In genomic region chr16:30600431-30601045, GRCm38 (mm10) we compare ENCODE assay signal across 9 mouse cellular contexts. TPM values are rescaled to one million over a fixed set of nuclear protein-coding genes. Genes with fewer than 3 reads are reported as not detected.
DNase-seq lines count a peak whose midpoint lies in the region; ATAC-seq and TF ChIP-seq lines count a peak whose summit lies in the region.
"Had no signal": no experiment of that assay in that cellular context is flagged by ENCODE, and none has a peak within 500 bp of the region (broad histone marks: within the 10 kb centered on the region; RNA-seq: fewer than 3 reads in every experiment).

No protein-coding gene starts in this region.

- H3K4me2 ChIP-seq in forebrain, embryonic 14.5 days (ENCODE audit: low read length), result peak overlapping the region; percentile 93

- peaks cover 23% of the 10 kb centered on the region for H3K27me3 ChIP-seq in forebrain, embryonic 14.5 days (replicated peaks; ENCODE audit: control insufficient read depth, insufficient read depth, low read length)

- peaks cover 15 to 36% of the 10 kb centered on the region in 2 experiments; a peak in 3 of 4 replicates for H3K4me1 ChIP-seq in ES-E14 (ENCODE audit: control insufficient read depth in 2 of 2, insufficient read depth in 2 of 2, low read length in 2 of 2, poor library complexity in 1 of 2)
- H3K4me1 ChIP-seq in brown adipose tissue, adult 24 weeks (ENCODE audit: control insufficient read depth, insufficient read depth, insufficient read length, low read length), result peaks cover 12% of the 10 kb centered on the region; the same call in 1 of the 2 replicates
- H3K4me1 ChIP-seq in forebrain, embryonic 14.5 days (ENCODE audit: control insufficient read depth, insufficient read depth, low read length), result peaks cover 16% of the 10 kb centered on the region

- no peak overlapping the region for H3K27ac ChIP-seq in ES-E14 (ENCODE audit: insufficient read depth, low read depth, low read length, poor library complexity, severe bottlenecking)
- H3K27ac ChIP-seq in brown adipose tissue, adult 24 weeks (replicated peaks; ENCODE audit: low read depth, low read length), result peak overlapping the region; percentile 82
- H3K27ac ChIP-seq in forebrain, embryonic 14.5 days (ENCODE audit: low read depth, low read length), result no peak overlapping the region; the same call in 1 of the 2 replicates
- H3K27ac ChIP-seq in layer of hippocampus, adult 2 months, result peak overlapping the region; percentile 86; the same call in 1 of the 2 replicates

- no peak for DNase-seq in ES-E14 (ENCODE audit: low read depth, low spot score)
- peak; percentile 63 for DNase-seq in forebrain, embryonic 14.5 days (ENCODE audit: low spot score)
- DNase-seq in heart, postnatal 25 days (ENCODE audit: low spot score), result peak; percentile 51
- DNase-seq in layer of hippocampus, adult 2 months (ENCODE audit: low spot score in 2 of 2), result peak in 1 of 2 experiments; percentile 23
- peak; percentile 68 for DNase-seq in lung, postnatal 14 days
- DNase-seq in right cerebral cortex, adult 18-20 months, result peak; percentile 54
- DNase-seq in MN1 (ENCODE audit: low spot score), result no peak

- TF ChIP-seq CTCF in layer of hippocampus, adult 2 months (conservative IDR thresholded peaks at IDR 0.05), result no peak

- no peaks in the 10 kb centered on the region for H3K9me3 ChIP-seq in ES-E14 (ENCODE audit: control insufficient read depth, insufficient read depth, low read depth, low read length)
- H3K9me3 ChIP-seq in forebrain, embryonic 14.5 days (replicated peaks; ENCODE audit: control insufficient read depth, low read length), result no peaks in the 10 kb centered on the region

- under 1% methylated on average over 53 of the region's 53 CpGs for WGBS in forebrain, embryonic 14.5 days

- ATAC-seq in forebrain, embryonic 14.5 days, result peak; percentile 13; the same call in 1 of the 2 replicates

- in situ Hi-C loops in ES-E14 (cut with MboI; ENCODE audit: low sequenced_read_pairs in 2 of 2, unreplicated experiment in 2 of 2), result no loop called here

- intact Hi-C loops in heart, postnatal 25 days (cut with DNase I), result loop anchor here (2.0 to 5.0 kb wide), 6 partner anchors 67 to 338 kb away; no protein-coding TSS in a partner anchor

- peak overlapping the region; percentile 75 for H3K9ac ChIP-seq in ES-E14 (ENCODE audit: insufficient read depth, low read depth, low read length, poor library complexity, severe bottlenecking)
- H3K9ac ChIP-seq in forebrain, embryonic 14.5 days (ENCODE audit: low read length), result peak overlapping the region; percentile 65

- H3K36me3 ChIP-seq in ES-E14 (ENCODE audit: control insufficient read depth, insufficient read depth, low read length, poor library complexity, severe bottlenecking), result peaks cover 13% of the 10 kb centered on the region
- no peaks in the 10 kb centered on the region for H3K36me3 ChIP-seq in forebrain, embryonic 14.5 days (ENCODE audit: control insufficient read depth, insufficient read depth, low read length)

- peak overlapping the region; percentile 66 to 80 for H3K4me3 ChIP-seq in ES-E14 (ENCODE audit: insufficient read depth in 1 of 2, low read depth in 1 of 2, low read length in 2 of 2, poor library complexity in 1 of 2, severe bottlenecking in 1 of 2)
- H3K4me3 ChIP-seq in brown adipose tissue, adult 24 weeks (ENCODE audit: insufficient read depth, low read depth, low read length), result peak overlapping the region; percentile 74
- peak overlapping the region; percentile 53 for H3K4me3 ChIP-seq in forebrain, embryonic 14.5 days (ENCODE audit: low read depth, low read length)
- peak overlapping the region; percentile 79 for H3K4me3 ChIP-seq in layer of hippocampus, adult 2 months

TF ChIP-seq in ES-E14, 5 proteins besides CTCF, POLR2A, EP300 and RAD21:
- 0 out of 2 replicates have a peak, but pooled peaks have one; percentile 19 for TF ChIP-seq HCFC1 (IDR thresholded peaks at IDR 0.05; ENCODE audit: borderline replicate concordance, insufficient read depth, low read length)
- TF ChIP-seq MAFK (IDR thresholded peaks at IDR 0.05; ENCODE audit: insufficient read depth, low read depth, low read length), result no peak
TF ChIP-seq in ES-E14: peak in this region for 1.

RNA-seq across cellular contexts. Expression of gene Fam43a, which starts 1.0 kb away (rescaled TPM):
- 20.1 and 22.2 TPM in 2 replicates for total RNA-seq in ES-E14 (2012; rRNA removed)
- 5.1 and 10.1 TPM in 2 replicates for polyA plus RNA-seq in brown adipose tissue, adult 24 weeks (2012; ENCODE audit: insufficient read depth, insufficient read length, missing spikeins)
- polyA plus RNA-seq in forebrain, embryonic 14.5 days (2014; fragmentation: Nextera tagmentation; extraction: Ambion mirVana), result 6.1 and 6.7 TPM in 2 replicates
- 10 to 100 TPM; 25.8 to 31.2 TPM for total RNA-seq in heart, postnatal 25 days (2021)
- total RNA-seq in layer of hippocampus, adult 2 months (2021), result 10 to 100 TPM in 1 of 2 experiments, 1 to 10 TPM in 1; 9.2 to 10.3 TPM

RNA-seq across cellular contexts. Expression of gene Lsg1, which starts 13.1 kb away (rescaled TPM):
- 78.0 and 87.2 TPM in 2 replicates for total RNA-seq in ES-E14 (2012; rRNA removed)
- 8.5 and 19.7 TPM in 2 replicates for polyA plus RNA-seq in brown adipose tissue, adult 24 weeks (2012; ENCODE audit: insufficient read depth, insufficient read length, missing spikeins)
- 59.1 and 62.3 TPM in 2 replicates for polyA plus RNA-seq in forebrain, embryonic 14.5 days (2014; fragmentation: Nextera tagmentation; extraction: Ambion mirVana)
- total RNA-seq in heart, postnatal 25 days (2021), result 10 to 100 TPM; 16.9 to 18.8 TPM
- total RNA-seq in layer of hippocampus, adult 2 months (2021), result 10 to 100 TPM; 16.7 to 20.7 TPM

RNA-seq across cellular contexts. Expression of gene Tmem44, which starts 49.9 kb away (rescaled TPM):
- total RNA-seq in ES-E14 (2012; rRNA removed), result 4.2 and 9.2 TPM in 2 replicates
- 1.3 and 2.6 TPM in 2 replicates for polyA plus RNA-seq in brown adipose tissue, adult 24 weeks (2012; ENCODE audit: insufficient read depth, insufficient read length, missing spikeins)
- 57.5 and 62.4 TPM in 2 replicates for polyA plus RNA-seq in forebrain, embryonic 14.5 days (2014; fragmentation: Nextera tagmentation; extraction: Ambion mirVana)
- total RNA-seq in heart, postnatal 25 days (2021), result 1 to 10 TPM; 6.5 to 7.8 TPM
- total RNA-seq in layer of hippocampus, adult 2 months (2021), result 10 to 100 TPM; 28.5 to 32.0 TPM
- total RNA-seq: neutrophil, adult 5-6 weeks had no signal

Comparison
In these comparisons a context has a peak if more than half of its experiments do, and no peak if none do; other contexts are left out.
1. DNase-seq: peak in forebrain, embryonic 14.5 days (single experiment), heart, postnatal 25 days (single experiment), lung, postnatal 14 days (single experiment) and right cerebral cortex, adult 18-20 months (single experiment); none in ES-E14 (single experiment) and MN1 (single experiment).
2. H3K27ac ChIP-seq: peak in brown adipose tissue, adult 24 weeks (single experiment) and layer of hippocampus, adult 2 months (single experiment); none in ES-E14 (single experiment) and forebrain, embryonic 14.5 days (single experiment).
3. Peak in every context shown above with its lines, with median percentiles within 50 percentile points of each other: H3K4me3 ChIP-seq.